Mouse (Mus musculus) thymus, adult 2 months (tissue): Measurements from ENCODE around the gene Adcy6. TPM values are rescaled to one million over a fixed set of nuclear protein-coding genes. Genes with fewer than 3 reads are reported as not detected.
A peak's percentile ranks its signal among the peaks of the same experiment; 100 is the strongest.

Experiments
- DNase-seq: peaks from one replicate; pipeline ENCODE4 v3.0.0; 2021
- H3K27ac ChIP-seq: fragments of 200-500 bp; 2 replicates; pipeline ENCODE4 v1.5.1; 2012; ENCODE audit warnings: low read length, control low read depth; ENCODE audit not compliant: control insufficient read depth, insufficient read depth
- H3K27me3 ChIP-seq: fragments of 200-500 bp; 2 replicates; pipeline ENCODE4 v1.6.1; 2012; ENCODE audit warnings: mild to moderate bottlenecking, low read length, moderate library complexity, mixed read lengths; ENCODE audit not compliant: control insufficient read depth, insufficient read depth
- H3K36me3 ChIP-seq: fragments of 200-500 bp; 2 replicates; pipeline ENCODE4 v1.6.1; 2012; ENCODE audit warnings: mild to moderate bottlenecking, low read length, moderate library complexity; ENCODE audit not compliant: control insufficient read depth, insufficient read depth
- H3K4me1 ChIP-seq: fragments of 200-500 bp; replicated peaks from 2 replicates; pipeline ENCODE4 v1.6.1; 2012; ENCODE audit warnings: low read length; ENCODE audit not compliant: control insufficient read depth, insufficient read depth
- H3K4me3 ChIP-seq: fragments of 200-500 bp; 2 replicates; pipeline ENCODE4 v1.5.1; 2012; ENCODE audit warnings: mild to moderate bottlenecking, low read length, control low read depth, moderate library complexity; ENCODE audit not compliant: control insufficient read depth, insufficient read depth
- CTCF ChIP-seq: fragments of 200-500 bp; IDR thresholded peaks from 2 replicates; pipeline ENCODE4 v1.5.1; 2012; ENCODE audit warnings: mild to moderate bottlenecking, control low read depth, low read length, moderate library complexity, borderline replicate concordance; ENCODE audit not compliant: control insufficient read depth, poor library complexity, insufficient read depth; ENCODE audit errors: extremely low read depth
- POLR2A ChIP-seq: fragments of 200-500 bp; IDR thresholded peaks from 2 replicates; pipeline ENCODE4 v1.6.1; 2012; ENCODE audit warnings: mild to moderate bottlenecking, low read length, control low read depth, moderate library complexity; ENCODE audit not compliant: control insufficient read depth, poor library complexity, insufficient read depth; ENCODE audit errors: extremely low read depth
- WGBS: fragments of 180-500 bp; shearing (Covaris S2); methylation state at CpG from one replicate; pipeline ENCODE4 v1.1.7; 2018; 5-methylcytosine and 5-hydroxymethylcytosine counted together
- polyA plus RNA-seq: library from polyadenylated mRNA; depleted of rRNA; stranded (reverse); fragments of >200 nt; gene quantifications from 2 replicates; pipeline ENCODE4 v1.2.3, GENCODE M21; 2012

The Adcy6 gene
- polyA plus RNA-seq, 1 experiment = 230 TPM

DNA sequence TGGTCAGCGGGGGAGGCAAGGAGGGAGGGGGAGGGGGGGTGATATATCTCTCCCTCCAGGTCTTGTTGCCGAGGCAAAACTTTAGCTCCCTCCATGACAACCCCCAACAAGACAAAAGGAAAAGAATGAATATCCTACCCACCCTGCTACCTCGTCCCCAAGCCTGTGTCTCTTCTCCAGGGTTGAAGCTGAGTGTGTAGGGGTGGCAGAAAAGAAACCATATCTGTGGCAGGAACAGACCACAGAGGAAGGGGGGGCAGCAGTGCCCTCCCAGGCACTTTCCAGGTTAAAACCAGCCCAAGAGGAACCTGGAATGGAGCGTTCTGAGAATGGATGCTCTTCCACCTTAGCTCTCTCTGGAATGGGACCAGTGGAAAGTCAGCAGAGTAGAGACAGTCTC is 20.7 kb upstream of the Adcy6 start, which contains the start of gene Cacnb3:
Gene Cacnb3 (plus strand): TSS at position 301 of the 400 bp plus-strand sequence.
- no peak for TF ChIP-seq POLR2A
- no peak for TF ChIP-seq CTCF
- 19% methylated on average over 4 of the region's 4 CpGs for WGBS
- H3K27ac ChIP-seq = no peak within 1 kb of the TSS
- H3K4me1 ChIP-seq = peaks cover 31% of the 10 kb centered on the region
- DNase-seq = no peak
- H3K36me3 ChIP-seq = no peaks in the 10 kb centered on the region
- peaks cover 8% of the 10 kb centered on the region; the same call in 1 of the 2 replicates for H3K27me3 ChIP-seq
- H3K4me3 ChIP-seq = no peak within 1 kb of the TSS

DNA sequence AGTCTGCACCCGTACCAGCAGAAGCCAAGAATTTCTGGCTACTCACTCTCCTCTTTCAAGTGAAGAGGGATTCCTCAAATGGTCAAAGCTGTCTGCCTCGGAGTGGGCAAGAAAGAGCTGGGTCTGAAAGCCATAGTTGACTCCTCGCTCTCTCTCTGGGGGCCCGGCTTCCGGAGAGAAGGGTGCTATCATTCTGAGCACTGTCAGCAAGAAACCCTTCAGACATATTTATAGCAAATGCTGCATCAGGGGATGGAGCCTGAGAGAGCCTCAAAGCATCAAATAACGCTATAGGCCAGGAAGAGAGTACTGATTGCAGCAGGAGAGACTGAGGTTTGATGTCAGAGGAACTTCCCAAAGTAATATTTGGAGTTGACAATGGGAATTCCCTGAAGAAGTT is 19.6 kb upstream of the Adcy6 start:
- no peaks in the 10 kb centered on the region for H3K36me3 ChIP-seq
- peaks cover 8% of the 10 kb centered on the region; the same call in 1 of the 2 replicates for H3K27me3 ChIP-seq
- no peak for DNase-seq
- no peak for TF ChIP-seq CTCF
- TF ChIP-seq POLR2A = no peak
- H3K27ac ChIP-seq = no peak overlapping the region
- peaks cover 26% of the 10 kb centered on the region for H3K4me1 ChIP-seq
- H3K4me3 ChIP-seq = no peak overlapping the region
- 79% methylated on average over 6 of the region's 6 CpGs for WGBS

DNA sequence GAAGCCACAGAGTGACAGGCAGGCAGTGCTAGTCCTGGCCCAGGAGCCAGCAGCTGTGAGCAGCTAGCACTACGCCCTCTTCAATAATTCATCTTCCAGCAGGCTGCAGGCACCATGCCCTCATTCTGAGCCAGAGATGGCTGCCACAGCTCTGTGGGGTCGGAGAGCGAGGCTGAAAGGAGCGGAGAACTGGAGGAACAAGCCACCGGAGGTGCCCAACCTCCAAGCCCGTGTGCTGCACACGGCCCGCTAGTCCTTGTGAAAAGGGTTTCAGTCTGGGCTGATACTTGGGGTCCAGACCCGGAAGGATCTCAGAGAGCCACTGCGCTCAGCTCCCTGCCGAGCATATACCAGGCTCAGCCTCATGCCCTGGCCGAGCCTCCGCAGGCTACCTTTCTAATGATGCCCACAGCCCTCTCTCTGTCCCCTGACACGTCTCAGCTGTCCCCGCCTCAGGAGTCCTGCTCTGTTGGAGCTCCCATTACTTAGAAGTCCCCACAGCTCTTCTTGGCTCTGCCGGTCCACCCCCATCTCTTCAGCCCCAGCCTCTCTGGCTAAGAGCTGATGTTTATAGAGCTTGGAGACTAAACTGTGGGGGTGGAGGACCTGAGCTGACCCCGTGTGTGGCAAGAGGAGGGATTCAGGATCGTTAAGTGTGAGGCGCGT is 18.8 kb upstream of the Adcy6 start:
- Histone ChIP-seq H3K4me3 (no peak overlapping the region), H3K4me1 (peaks cover 20% of the 10 kb centered on the region), H3K27me3 (peaks cover 5% of the 10 kb centered on the region; the same call in 1 of the 2 replicates), H3K36me3 (no peaks in the 10 kb centered on the region), H3K27ac (no peak overlapping the region)
- WGBS = 26% methylated on average over 20 of the region's 20 CpGs
- DNase-seq = no peak
- TF ChIP-seq POLR2A (0 out of 2 replicates have a peak, but pooled peaks have one; percentile 17), CTCF (0 out of 2 replicates have a peak, but pooled peaks have one; percentile 1)

DNA sequence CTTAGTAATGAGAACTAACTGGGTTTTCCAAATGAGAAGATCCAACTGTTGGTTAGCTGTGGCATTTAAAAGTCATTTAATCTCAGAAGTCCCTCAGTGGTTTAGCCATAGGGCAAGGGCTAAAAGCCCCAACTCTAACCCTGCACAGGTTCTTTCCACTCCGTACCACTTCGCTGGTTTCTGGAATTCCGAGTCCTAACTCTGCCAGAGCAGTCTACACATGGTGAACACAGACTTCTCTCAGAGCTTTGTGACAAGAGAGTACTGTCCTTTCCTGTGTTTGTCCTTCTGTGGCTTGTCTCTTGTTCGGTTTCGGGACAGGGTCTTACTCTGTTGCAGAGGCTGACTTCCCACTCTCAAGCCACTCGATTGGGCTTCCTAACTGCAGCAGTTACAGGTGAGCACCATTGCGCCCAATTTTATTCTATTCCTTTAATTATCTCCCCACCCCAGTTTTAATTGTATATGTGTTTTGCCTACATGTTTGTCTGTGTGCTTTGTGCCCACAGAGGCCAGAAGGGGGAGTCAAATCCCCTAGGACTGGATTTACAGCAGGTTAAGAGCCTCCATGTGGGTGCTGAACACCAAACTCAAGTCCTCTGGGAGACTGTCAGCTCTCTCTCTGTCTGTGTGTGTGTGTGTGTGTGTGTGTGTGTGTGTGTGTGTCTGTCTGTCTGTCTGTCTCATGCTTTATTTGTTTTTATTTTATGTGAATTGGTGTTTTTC is 16.8 kb upstream of the Adcy6 start:
- 83% methylated on average over 7 of the region's 7 CpGs for WGBS
- no peak overlapping the region for H3K27ac ChIP-seq
- no peak for DNase-seq
- peaks cover 29% of the 10 kb centered on the region for H3K4me1 ChIP-seq
- no peaks in the 10 kb centered on the region for H3K36me3 ChIP-seq
- TF ChIP-seq POLR2A (no peak), CTCF (no peak)
- H3K4me3 ChIP-seq = no peak overlapping the region
- no peaks in the 10 kb centered on the region; the same call in 1 of the 2 replicates for H3K27me3 ChIP-seq

DNA sequence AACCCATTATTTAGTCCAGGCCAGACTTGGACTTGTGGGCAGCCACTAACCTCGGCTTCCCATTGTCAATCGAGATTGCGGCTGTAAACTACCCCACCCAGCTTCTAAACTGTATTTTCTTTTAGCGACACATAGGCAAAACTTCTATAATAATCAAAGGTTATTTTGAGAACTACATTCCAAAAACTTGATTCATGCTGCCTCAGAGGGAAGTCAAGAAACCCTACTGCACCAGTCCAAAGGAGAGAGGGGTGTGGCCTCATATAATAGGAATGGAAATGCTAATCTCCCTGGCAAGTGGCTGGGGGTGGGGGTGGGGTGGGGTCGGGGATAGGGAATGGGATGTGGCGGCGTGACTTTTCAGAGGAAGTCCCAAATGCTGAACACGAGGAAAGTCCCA is 16.2 kb upstream of the Adcy6 start:
- Histone ChIP-seq H3K27me3 (no peaks in the 10 kb centered on the region; the same call in 1 of the 2 replicates), H3K4me3 (no peak overlapping the region), H3K36me3 (no peaks in the 10 kb centered on the region), H3K27ac (no peak overlapping the region), H3K4me1 (peaks cover 33% of the 10 kb centered on the region)
- TF ChIP-seq POLR2A (no peak), CTCF (no peak)
- no peak for DNase-seq
- 44% methylated on average over 8 of the region's 8 CpGs for WGBS

DNA sequence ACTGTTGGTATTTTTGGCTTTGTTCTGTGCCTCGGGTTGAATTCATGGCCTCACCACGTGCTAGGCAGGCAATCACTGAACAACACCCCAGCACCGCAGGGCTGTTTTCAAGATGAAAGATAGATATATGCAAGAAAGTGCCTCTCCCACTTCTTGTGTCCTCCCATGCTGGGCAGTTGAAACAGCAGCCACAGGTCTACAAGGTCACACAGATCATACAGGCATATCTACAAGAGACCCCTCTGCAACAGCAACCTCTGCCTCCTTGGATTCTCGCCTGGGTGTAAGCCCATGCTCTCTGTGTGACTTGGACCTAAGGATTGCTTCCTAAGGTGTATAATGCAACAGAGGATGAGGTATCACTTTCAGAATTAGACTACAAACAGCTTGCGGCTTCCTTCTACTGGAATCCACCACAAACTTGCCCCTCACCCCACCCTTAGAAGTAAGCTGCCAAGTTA is 13.5 kb upstream of the Adcy6 start:
- WGBS = 31% methylated on average over 5 of the region's 5 CpGs
- Histone ChIP-seq H3K4me3 (no peak overlapping the region), H3K27me3 (no peaks in the 10 kb centered on the region; the same call in 1 of the 2 replicates), H3K36me3 (no peaks in the 10 kb centered on the region), H3K4me1 (peaks cover 30% of the 10 kb centered on the region), H3K27ac (peak overlapping the region; percentile 95)
- no peak for TF ChIP-seq CTCF
- TF ChIP-seq POLR2A = no peak
- no peak for DNase-seq

DNA sequence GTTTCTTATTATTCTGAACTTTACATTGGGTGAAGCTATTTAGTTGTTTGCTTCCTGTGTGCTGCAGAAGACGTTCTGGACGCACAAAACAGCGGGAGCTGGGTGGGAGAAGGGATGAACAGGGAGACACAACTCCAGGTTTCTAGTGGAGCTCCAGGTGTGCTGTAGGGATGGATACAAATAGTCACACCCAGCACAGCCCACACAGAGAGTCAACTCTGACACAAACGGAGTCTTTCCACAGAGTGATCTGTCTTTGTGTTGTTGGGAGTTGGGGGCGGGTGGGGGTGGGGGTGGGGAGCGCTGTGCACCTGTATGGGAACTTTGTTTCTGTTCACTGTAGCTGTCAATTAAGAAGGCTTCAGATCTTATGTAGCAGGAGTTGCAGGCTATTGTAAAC is 12.8 kb upstream of the Adcy6 start:
- peaks cover 26% of the 10 kb centered on the region for H3K4me1 ChIP-seq
- no peaks in the 10 kb centered on the region for H3K36me3 ChIP-seq
- no peak for DNase-seq
- WGBS = 32% methylated on average over 6 of the region's 6 CpGs
- no peak overlapping the region for H3K4me3 ChIP-seq
- H3K27me3 ChIP-seq = no peaks in the 10 kb centered on the region; the same call in 1 of the 2 replicates
- H3K27ac ChIP-seq = peak overlapping the region; percentile 95
- no peak for TF ChIP-seq CTCF
- no peak for TF ChIP-seq POLR2A
